Mouse (Mus musculus) left cerebral cortex, postnatal 10 days (tissue): Measurements from ENCODE around the gene Dnmt3l. TPM values are rescaled to one million over a fixed set of nuclear protein-coding genes. Genes with fewer than 3 reads are reported as not detected.
A peak's percentile ranks its signal among the peaks of the same experiment; 100 is the strongest.
"Not testable (repeated sequence)": the region's sequence is repeated elsewhere in the genome, so short reads cannot be mapped to it uniquely, and the experiment has no call there.

Experiments
- DNase-seq, 2 experiments: peaks; one replicate each; pipeline ENCODE4 v3.0.0; 2021 to 2022; ENCODE audit warnings: low spot score in 2 of 2, mixed read lengths in 1 of 2; ENCODE audit errors: extremely low spot score in 1 of 2
- intact Hi-C: fragments of 180-260 bp; cut with DNase I; formaldehyde crosslinking; loops from one replicate; pipeline ENCODE4 v1.15.1; 2025
- total RNA-seq, 2 experiments: library from RNA; stranded (reverse); gene quantifications; 2 replicates each; pipeline ENCODE4 v1.2.3; 2021

Dnmt3l gene
- total RNA-seq, 2 experiments from 2014 or later: 0.81 TPM; not detected in 1

DNA sequence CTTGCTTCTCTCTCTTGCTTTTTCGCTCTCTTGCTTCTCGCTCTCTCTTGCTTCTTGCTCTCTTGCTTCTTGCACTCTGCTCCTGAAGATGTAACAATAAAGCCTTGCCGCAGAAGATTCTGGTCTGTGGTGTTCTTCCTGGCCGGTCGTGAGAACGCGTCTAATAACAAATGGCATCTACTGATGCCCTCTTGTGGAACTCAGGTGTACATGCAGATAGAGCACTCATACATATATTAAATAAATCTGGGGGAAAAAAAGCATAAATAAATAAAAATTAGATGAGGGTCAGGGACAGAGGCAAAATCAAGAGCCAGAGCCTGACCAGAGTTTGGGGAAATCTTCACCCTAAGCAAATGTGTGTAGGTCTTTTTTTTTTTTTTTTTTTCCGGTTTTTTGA, 16.3 kb upstream of the Dnmt3l start:
- intact Hi-C loops: loop anchor here (5.0 kb wide), 1 partner anchor 137 kb away; no protein-coding TSS in a partner anchor
- not testable (repeated sequence) for DNase-seq

DNA sequence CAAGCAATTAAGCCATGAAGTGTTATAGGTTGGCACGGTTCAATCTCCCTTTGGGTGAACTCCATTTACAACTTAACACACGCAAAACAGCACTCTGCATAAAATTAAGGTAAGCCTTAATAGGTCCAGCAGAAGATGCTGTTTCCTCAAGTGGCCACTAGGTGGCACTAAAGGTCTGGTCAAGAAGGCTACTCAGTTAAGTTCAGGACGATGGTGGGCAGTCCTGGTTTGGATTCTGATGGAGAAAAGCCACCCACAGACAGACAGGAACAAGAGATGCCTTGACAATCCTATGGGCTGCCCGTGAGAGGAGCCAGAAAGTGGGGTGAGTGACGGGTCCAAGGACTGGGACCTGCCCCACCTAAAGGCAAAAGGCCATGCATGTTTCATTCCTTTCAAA, 13.6 kb upstream of the Dnmt3l start:
- DNase-seq: peak; percentile 61 to 78
- intact Hi-C loops: loop anchor here (5.0 kb wide), 1 partner anchor 134 kb away; no protein-coding TSS in a partner anchor

DNA sequence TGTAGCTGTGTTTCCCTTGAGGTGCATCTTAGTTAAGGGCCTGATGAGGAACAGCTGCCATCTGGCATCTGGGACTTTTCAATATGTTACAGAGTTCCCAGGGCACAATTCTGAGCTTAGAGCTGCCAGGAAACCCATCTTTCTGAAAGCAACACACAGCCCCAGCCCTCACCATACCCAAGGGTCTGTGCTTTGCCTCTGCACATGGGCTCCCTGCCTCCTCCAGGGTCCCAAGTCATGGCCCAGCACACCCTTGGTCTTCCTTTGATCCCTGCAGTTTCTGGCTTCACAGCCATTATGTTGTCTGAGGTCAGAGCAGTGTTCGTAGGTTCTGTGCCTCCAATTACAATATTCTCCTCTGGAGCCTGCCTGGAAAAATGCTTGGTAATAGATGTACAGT, 12.7 kb upstream of the Dnmt3l start:
- no peak for DNase-seq
- intact Hi-C loops: loop anchor here (5.0 kb wide), 1 partner anchor 133 kb away; no protein-coding TSS in a partner anchor

GRCm38 (mm10) chr10:78031987-78032386, 9.8 kb upstream of the Dnmt3l start:
- intact Hi-C loops: no loop called here

GRCm38 (mm10) chr10:78037139-78037538, 4.6 kb upstream of the Dnmt3l start:
- intact Hi-C loops: no loop called here

More at GRCm38 (mm10) chr10:78031987-78032386, 9.8 kb upstream of the Dnmt3l start:
- DNase-seq: no peak

DNA sequence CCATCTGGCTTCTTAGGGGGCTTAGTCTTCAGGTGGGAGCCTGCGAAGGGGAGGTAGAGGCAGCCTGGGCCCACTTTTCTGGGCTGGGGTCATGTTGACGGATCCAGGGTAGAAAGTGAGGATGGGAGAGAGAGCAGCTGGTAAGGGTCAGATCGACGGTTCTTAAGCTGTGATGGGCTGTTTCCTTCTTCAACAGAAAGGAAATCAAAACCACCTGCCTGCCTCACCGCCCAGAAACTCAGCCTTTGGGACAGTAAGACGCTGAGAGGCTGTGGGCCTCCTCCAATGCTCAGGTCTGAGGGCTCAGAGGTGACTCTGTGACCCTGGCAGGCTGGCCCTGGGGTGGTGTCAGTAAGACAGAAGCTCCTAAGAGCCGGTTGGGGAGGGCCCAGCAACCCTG, 349 bp downstream of the Dnmt3l start:
- no peak for DNase-seq
- intact Hi-C loops: no loop called here

More at GRCm38 (mm10) chr10:78037139-78037538, 4.6 kb upstream of the Dnmt3l start:
- no peak for DNase-seq

- intact Hi-C loops: no loop called here
- DNase-seq: peak; percentile 28 to 53
These were observed 1.1 kb downstream of the Dnmt3l start for GRCm38 (mm10) chr10:78042697-78043405.

DNA sequence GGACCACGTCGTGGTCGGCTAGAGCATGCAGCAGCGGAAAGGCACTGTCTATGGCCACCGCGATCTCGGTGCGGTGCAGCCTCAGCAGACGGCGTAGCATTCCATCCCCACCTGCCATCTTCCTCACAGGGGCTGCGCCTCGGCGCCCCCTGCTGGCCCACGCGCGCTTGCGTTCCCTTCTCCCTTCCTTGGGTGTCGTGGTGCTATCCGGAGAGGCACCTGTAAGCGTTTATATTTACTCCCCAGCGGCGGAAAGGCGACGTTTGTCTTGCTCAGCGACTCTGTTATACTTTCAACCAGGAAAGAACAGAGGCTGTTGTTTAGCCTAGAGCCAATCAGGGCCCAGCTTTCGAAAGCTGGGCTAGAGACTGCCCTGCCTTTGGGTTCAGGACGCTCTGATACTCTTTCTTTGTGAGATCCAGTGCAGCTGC, 1.7 kb downstream of the Dnmt3l start, which contains the start of gene Aire:
TSS of gene Aire (minus strand) at position 205 of the 431 bp plus-strand sequence.
- intact Hi-C loops: no loop called here
- peak in 1 of 2 experiments; percentile 65 for DNase-seq

DNA sequence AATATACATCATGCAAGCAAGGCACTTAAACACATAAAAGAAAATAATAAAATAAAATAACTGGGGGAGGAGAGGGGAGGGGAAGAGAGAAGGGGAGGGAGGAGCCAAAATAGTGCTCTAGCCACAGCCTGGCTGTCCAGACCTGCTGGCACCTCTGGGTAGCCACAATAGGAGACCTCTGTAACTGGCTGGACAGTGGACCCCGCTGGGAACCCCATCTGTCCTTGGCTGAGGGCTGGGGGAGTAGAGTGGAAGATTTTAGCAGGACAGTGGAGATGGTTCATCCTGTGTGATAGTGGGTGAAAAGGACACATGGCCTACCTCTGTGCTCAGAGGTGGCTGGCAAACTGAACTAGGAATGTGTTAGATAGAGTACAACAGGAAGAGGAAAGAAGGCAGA, 2.8 kb downstream of the Dnmt3l start:
- intact Hi-C loops: no loop called here
- DNase-seq: no peak

GRCm38 (mm10) chr10:78046388-78046787, 4.6 kb downstream of the Dnmt3l start:
- no peak for DNase-seq
- intact Hi-C loops: no loop called here

DNA sequence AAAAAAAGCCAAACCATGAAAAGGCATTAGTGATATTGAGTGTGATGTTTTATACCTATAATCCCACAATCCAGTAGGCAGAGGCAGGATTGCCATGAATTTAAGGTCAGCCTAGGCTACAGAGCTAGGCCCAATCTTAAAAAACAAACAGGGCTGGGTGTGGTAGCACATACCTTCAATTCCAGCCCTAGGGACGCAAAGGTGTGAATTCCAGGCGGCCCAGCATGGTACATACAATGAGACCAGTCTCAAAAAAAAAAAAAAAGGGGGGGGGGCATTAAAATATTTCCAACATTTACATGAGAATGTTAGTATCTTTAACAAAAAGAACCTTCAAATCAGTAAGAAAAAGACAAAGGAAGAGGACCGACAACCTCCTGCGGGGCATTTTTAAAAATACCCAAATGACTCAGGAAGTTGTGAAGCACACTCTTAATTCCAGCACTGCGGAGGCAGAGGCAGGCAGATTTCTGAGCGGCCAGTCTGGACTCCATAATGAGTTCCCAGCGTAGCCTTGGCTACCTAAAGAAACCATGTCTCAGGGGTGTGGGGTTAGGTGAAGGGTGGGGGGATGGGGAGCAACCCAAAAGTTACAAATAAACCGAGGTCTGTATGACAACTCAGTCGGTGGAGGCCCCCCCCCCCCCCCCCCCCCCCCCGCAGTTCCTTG, 6.4 kb downstream of the Dnmt3l start:
- intact Hi-C loops: no loop called here
- DNase-seq: no peak

DNA sequence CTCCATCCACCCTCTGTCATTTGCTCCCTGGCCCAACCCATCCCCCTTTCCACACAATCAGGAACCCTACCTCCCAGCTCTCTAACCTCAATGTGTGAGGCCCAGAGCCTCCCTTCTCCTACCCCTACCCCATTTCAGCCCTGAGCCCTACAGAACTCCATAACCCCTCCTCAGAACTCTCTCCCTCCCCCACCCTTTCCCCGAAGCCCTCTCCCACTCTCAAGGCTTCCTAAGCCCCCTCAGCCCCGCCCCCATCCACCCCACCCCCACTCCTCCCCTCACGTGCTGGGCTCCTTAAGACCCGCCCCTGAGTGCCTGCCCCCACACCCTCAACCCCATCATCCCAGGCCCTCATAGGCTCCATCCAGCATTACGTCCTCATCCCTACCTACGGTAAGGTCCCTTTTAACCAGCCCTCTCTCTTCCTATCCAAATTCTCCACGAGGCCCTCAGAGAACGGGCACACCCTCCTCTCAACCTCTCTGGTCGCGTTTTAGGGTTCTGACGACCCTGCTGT, 7.8 kb downstream of the Dnmt3l start:
- intact Hi-C loops: no loop called here
- DNase-seq: no peak

GRCm38 (mm10) chr10:78054633-78055565, 13.2 kb downstream of the Dnmt3l start:
- intact Hi-C loops: no loop called here
- no peak for DNase-seq

DNA sequence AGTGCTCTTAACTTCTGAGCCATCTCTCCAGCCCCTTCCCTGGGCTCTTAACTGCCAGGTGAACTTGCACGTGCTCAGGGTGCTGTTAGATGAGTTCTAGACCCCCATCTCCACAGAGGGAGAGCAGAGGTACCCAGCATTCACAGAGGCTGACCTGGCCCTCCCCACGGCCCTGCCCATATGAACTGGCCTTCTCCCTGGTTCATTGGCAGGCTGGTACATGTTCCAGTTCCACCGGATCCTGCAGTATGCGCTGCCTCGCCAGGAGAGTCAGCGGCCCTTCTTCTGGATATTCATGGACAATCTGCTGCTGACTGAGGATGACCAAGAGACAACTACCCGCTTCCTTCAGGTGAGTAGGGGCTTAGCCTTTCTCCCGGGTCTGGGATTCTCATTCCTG, 15.3 kb downstream of the Dnmt3l start:
- intact Hi-C loops: no loop called here
- DNase-seq: no peak

GRCm38 (mm10) chr10:78063122-78063521, 21.4 kb downstream of the Dnmt3l start:
- intact Hi-C loops: no loop called here
- DNase-seq: no peak

GRCm38 (mm10) chr10:78067226-78067625, 25.5 kb downstream of the Dnmt3l start:
- intact Hi-C loops: no loop called here

GRCm38 (mm10) chr10:78068541-78068940, 26.8 kb downstream of the Dnmt3l start:
- no peak for DNase-seq
- intact Hi-C loops: no loop called here

More at GRCm38 (mm10) chr10:78067226-78067625, 25.5 kb downstream of the Dnmt3l start:
- peak in 1 of 2 experiments; percentile 52 for DNase-seq

DNA sequence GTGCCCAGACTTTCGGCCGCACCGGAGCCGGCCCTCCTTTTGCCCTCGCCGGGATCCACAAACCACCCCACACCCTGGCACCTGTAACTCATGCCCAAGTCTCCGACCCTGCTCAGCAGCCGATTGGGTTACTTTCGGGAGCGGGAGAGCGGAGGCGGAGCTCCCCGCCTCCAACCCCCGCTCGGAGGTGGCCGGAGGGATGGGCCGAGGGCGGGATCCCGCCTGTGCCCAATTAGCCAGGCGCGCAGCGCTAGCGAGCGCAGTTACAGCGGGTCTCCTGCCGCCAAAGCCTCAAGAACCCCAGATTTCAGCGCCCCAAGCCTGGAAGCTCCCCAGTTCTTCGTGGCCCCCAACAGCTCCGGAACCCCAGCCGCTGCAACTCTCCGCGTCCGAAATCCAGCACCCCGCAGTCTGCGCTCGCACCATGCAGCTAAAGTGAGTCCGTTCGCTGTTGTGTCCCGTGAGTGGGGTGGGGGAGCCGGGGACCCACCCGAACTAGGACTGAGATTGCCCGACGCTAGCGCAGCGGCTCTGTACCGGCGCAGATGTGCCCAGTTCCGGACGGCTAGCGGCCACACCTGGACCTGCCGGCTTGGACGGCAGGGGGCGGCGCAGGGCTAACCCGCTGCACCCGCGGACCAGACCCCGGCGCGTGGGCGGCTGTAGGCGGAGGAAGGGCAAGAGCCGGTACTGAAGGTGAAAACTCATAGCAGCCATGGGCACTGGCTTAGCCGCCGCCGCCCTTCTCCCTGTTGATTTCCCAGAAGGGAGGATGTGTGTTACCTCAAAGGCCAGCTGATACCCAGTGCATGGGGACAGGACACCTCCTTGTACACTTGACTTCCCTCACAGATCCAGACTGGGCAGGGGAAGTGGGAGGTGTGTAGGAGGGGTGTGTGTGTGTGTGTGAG, 27.6 kb downstream of the Dnmt3l start, which contains the start of gene Icosl:
TSS of gene Icosl (plus strand) at position 202 of the 911 bp plus-strand sequence.
- peak; percentile 5 to 88 for DNase-seq

More for the DNA sequence above, 27.6 kb downstream of the Dnmt3l start, which contains the start of gene Icosl:
- intact Hi-C loops: no loop called here
